Mouse (Mus musculus) heart, postnatal 0 days (tissue): ENCODE measurements around the gene Dnah2.

Experiments
- CTCF ChIP-seq: IDR thresholded peaks from 2 replicates; pipeline ENCODE4 v1.5.1; 2016; ENCODE audit warnings: antibody characterized with exemption, control low read depth, low read depth
- EP300 ChIP-seq: IDR thresholded peaks from 2 replicates; pipeline ENCODE4 v1.6.1; 2016; ENCODE audit warnings: antibody characterized with exemption, low read depth

DNA sequence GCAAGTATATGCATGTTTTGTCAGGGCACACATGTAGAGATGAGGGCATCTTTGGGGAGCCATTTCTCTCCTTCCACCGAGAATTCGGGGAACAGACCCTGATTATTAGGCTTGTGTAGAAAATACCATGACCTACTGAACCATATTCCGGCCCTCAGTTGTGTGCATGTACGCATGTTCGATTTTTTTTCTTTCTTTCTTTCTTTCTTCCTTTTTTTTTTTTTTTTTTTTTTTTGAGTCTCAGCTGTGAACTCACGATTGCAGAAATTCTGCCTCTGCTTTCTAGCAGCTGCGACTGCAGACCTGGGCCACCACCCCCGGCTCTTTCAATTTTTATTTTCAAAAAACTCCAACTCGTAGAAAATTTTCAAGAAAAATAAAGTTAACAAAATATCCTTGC lies 23.2 kb downstream of the Dnah2 start:
- TF ChIP-seq CTCF: no peak
- no peak for TF ChIP-seq EP300
